Mouse (Mus musculus) MEL (cell line): ENCODE measurements around the gene Cdc42ep4. TPM values are rescaled to one million over a fixed set of nuclear protein-coding genes. Genes with fewer than 3 reads are reported as not detected.

Experiments used
- DNase-seq: peaks from one replicate; pipeline ENCODE4 v3.0.0; 2011; ENCODE audit warnings: low read depth, low spot score
- H3K27ac ChIP-seq: 2 replicates; pipeline ENCODE4 v1.5.1; 2012; ENCODE audit warnings: low read depth, mild to moderate bottlenecking, control low read depth, low read length, moderate library complexity; ENCODE audit not compliant: control insufficient read depth
- H3K27me3 ChIP-seq, 2 experiments: fragments of 150-350 bp in 1 of 2; sonication (generic) in 1 of 2; 2 replicates each; pipeline ENCODE4 v1.6.1; 2012; ENCODE audit warnings: low read length in 2 of 2, mild to moderate bottlenecking in 2 of 2, improper control_type of control experiment in 1 of 2, moderate library complexity in 1 of 2; ENCODE audit not compliant: insufficient read depth in 2 of 2, control insufficient read depth in 1 of 2
- H3K36me3 ChIP-seq, 2 experiments: 2 replicates each; pipeline ENCODE4 v1.6.1; 2012 to 2014; ENCODE audit warnings: low read length in 2 of 2, improper control_type of control experiment in 1 of 2, inconsistent platforms in 1 of 2, mild to moderate bottlenecking in 1 of 2; ENCODE audit not compliant: insufficient read depth in 2 of 2, control insufficient read depth in 1 of 2
- H3K4me1 ChIP-seq, 2 experiments: fragments of 150-350 bp in 1 of 2; sonication (generic) in 1 of 2; 2 replicates each; pipeline ENCODE4 v1.6.1; 2012; ENCODE audit warnings: low read length in 2 of 2, improper control_type of control experiment in 1 of 2, mild to moderate bottlenecking in 1 of 2; ENCODE audit not compliant: insufficient read depth in 2 of 2, control insufficient read depth in 1 of 2
- H3K4me3 ChIP-seq, 2 experiments: fragments of 150-350 bp in 1 of 2; sonication (generic) in 1 of 2; 2 replicates each; pipeline ENCODE4 v1.5.1; 2012; ENCODE audit warnings: low read depth in 2 of 2, low read length in 2 of 2, mild to moderate bottlenecking in 2 of 2, moderate library complexity in 2 of 2, control low read depth in 1 of 2, improper control_type of control experiment in 1 of 2; ENCODE audit not compliant: control insufficient read depth in 1 of 2, insufficient read depth in 1 of 2
- H3K79me2 ChIP-seq: 2 replicates; pipeline ENCODE4 v1.6.1; 2012; ENCODE audit warnings: mild to moderate bottlenecking, low read length, moderate library complexity; ENCODE audit not compliant: control insufficient read depth, poor library complexity, insufficient read depth
- H3K9ac ChIP-seq: 2 replicates; pipeline ENCODE4 v1.6.1; 2012; ENCODE audit warnings: low read depth, mild to moderate bottlenecking, control low read depth, low read length, moderate library complexity; ENCODE audit not compliant: control insufficient read depth, poor library complexity, severe bottlenecking
- H3K9me3 ChIP-seq: fragments of 150-350 bp; sonication (generic); replicated peaks from 2 replicates; pipeline ENCODE4 v1.6.1; 2012; ENCODE audit warnings: mild to moderate bottlenecking, low read length, improper control_type of control experiment, moderate library complexity; ENCODE audit not compliant: insufficient read depth
- CHD1 ChIP-seq: IDR thresholded peaks from 2 replicates; pipeline ENCODE4 v1.6.1; 2012; ENCODE audit warnings: low read depth, mild to moderate bottlenecking, inconsistent platforms, low read length, improper control_type of control experiment
- CTCF ChIP-seq, 3 experiments: IDR thresholded peaks in 2 of 3; conservative IDR thresholded peaks in 1 of 3; 2 replicates each; pipeline ENCODE4 v1.5.1; 2011 to 2012; ENCODE audit warnings: low read length in 3 of 3, low read depth in 2 of 3, mild to moderate bottlenecking in 2 of 3, improper control_type of control experiment in 1 of 3, inconsistent platforms in 1 of 3, mixed read lengths in 1 of 3, moderate library complexity in 1 of 3; ENCODE audit not compliant: control insufficient read depth in 1 of 3, insufficient read depth in 1 of 3, poor library complexity in 1 of 3, severe bottlenecking in 1 of 3
- ELF1 ChIP-seq: IDR thresholded peaks from 2 replicates; pipeline ENCODE4 v1.6.1; 2014; ENCODE audit warnings: low read depth, mild to moderate bottlenecking, inconsistent platforms, low read length, improper control_type of control experiment, moderate library complexity
- GABPA ChIP-seq: IDR thresholded peaks from 2 replicates; pipeline ENCODE4 v1.6.1; 2012; ENCODE audit warnings: low read depth, mild to moderate bottlenecking, inconsistent platforms, low read length, improper control_type of control experiment, moderate library complexity
- GATA1 ChIP-seq: IDR thresholded peaks from 2 replicates; pipeline ENCODE4 v1.6.1; 2011; ENCODE audit warnings: low read depth, low read length, improper control_type of control experiment
- JUND ChIP-seq: IDR thresholded peaks from 2 replicates; pipeline ENCODE4 v1.6.1; 2011; ENCODE audit warnings: low read depth, mild to moderate bottlenecking, improper control_type of control experiment, low read length
- KAT2A ChIP-seq: conservative IDR thresholded peaks from 2 replicates; pipeline ENCODE4 v1.6.1; 2012; ENCODE audit warnings: low read depth, low read length, improper control_type of control experiment, inconsistent platforms
- MAFK ChIP-seq: IDR thresholded peaks from 2 replicates; pipeline ENCODE4 v1.6.1; 2011; ENCODE audit warnings: low read depth, mild to moderate bottlenecking, low read length, improper control_type of control experiment, borderline replicate concordance
- MAZ ChIP-seq: IDR thresholded peaks from 2 replicates; pipeline ENCODE4 v1.6.1; 2012; ENCODE audit warnings: low read depth, mild to moderate bottlenecking, inconsistent platforms, low read length, improper control_type of control experiment
- MYB ChIP-seq: IDR thresholded peaks from 2 replicates; pipeline ENCODE4 v1.6.1; 2011; ENCODE audit warnings: mild to moderate bottlenecking, low read depth, low read length, improper control_type of control experiment
- NELFE ChIP-seq: IDR thresholded peaks from 2 replicates; pipeline ENCODE4 v1.6.1; 2011; ENCODE audit warnings: low read depth, low read length, improper control_type of control experiment
- POLR2AphosphoS2 ChIP-seq: IDR thresholded peaks from 2 replicates; pipeline ENCODE4 v1.6.1; 2011; ENCODE audit warnings: low read length, improper control_type of control experiment
- POLR2AphosphoS5 ChIP-seq: IDR thresholded peaks from 2 replicates; pipeline ENCODE4 v1.6.1; 2012; ENCODE audit warnings: low read depth, borderline replicate concordance, mild to moderate bottlenecking, inconsistent platforms, low read length, moderate library complexity, mixed read lengths
- TAL1 ChIP-seq: IDR thresholded peaks from 2 replicates; pipeline ENCODE4 v1.6.1; 2012; ENCODE audit warnings: mild to moderate bottlenecking, inconsistent platforms, low read length, moderate library complexity, mixed read lengths
- TBP ChIP-seq: IDR thresholded peaks from 2 replicates; pipeline ENCODE4 v1.8.0; 2011; ENCODE audit warnings: low read depth, low read length, improper control_type of control experiment
- TCF12 ChIP-seq: IDR thresholded peaks from 2 replicates; pipeline ENCODE4 v1.6.1; 2014; ENCODE audit warnings: low read depth, mild to moderate bottlenecking, inconsistent platforms, low read length, improper control_type of control experiment, moderate library complexity
- UBTF ChIP-seq: IDR thresholded peaks from 2 replicates; pipeline ENCODE4 v1.6.1; 2012; ENCODE audit warnings: low read depth, mild to moderate bottlenecking, inconsistent platforms, low read length, improper control_type of control experiment, moderate library complexity, borderline replicate concordance; ENCODE audit not compliant: insufficient read depth
- ZC3H11A ChIP-seq: IDR thresholded peaks from 2 replicates; pipeline ENCODE4 v1.6.1; 2012; ENCODE audit warnings: low read depth, mild to moderate bottlenecking, inconsistent platforms, low read length, improper control_type of control experiment
- polyA plus RNA-seq, 2 experiments: library from polyadenylated mRNA; stranded (reverse) in 1 of 2; unstranded in 1 of 2; fragments of >175 nt in 1 of 2; fragments of >200 nt in 1 of 2; gene quantifications; 2 replicates each; pipeline versions ENCODE4 v1.2.1 to v1.2.4; 2012; ENCODE audit warnings: low replicate concordance in 2 of 2, low read depth in 1 of 2; ENCODE audit not compliant: insufficient read length in 2 of 2, insufficient read depth in 1 of 2, missing spikeins in 1 of 2
- total RNA-seq: library from RNA; depleted of rRNA; stranded (reverse); fragments of 300-350 nt; gene quantifications from 2 replicates; pipeline ENCODE4 v1.2.3, GENCODE M21; 2012

Gene Cdc42ep4
- total and polyA plus RNA-seq, 3 experiments = 27.7 to 39.0 TPM; not detected in 1

DNA sequence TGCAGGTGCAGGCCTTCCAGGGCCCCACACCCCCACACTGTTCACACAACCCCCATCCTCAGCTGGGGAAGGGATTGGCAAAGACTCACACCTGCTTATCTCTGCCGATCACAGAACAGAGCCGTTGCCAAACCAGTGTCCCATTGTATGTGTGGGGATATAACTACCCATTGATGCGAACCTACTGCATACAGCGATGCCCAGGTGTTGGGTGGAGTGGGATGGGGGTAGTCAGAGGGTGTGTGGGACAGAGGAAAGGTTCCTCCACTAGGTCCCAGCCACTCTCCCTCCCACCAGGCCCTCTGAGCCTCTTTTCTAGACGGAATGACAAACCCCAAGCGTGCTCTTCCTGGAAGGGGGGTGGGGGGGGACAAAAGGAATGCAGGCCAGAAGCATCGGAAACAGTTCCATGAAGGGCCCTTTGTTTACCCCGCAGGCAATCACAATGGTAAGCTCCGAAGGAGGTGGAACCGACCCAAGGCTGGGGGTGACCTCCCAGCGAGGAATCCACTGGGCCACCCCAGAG is 41.9 kb downstream of the Cdc42ep4 start, which contains the start of gene Cpsf4l:
Gene Cpsf4l (minus strand): TSS at position 287 of the 526 bp plus-strand sequence.
- DNase-seq = no peak
- H3K27ac ChIP-seq = no peak within 1 kb of the TSS

DNA sequence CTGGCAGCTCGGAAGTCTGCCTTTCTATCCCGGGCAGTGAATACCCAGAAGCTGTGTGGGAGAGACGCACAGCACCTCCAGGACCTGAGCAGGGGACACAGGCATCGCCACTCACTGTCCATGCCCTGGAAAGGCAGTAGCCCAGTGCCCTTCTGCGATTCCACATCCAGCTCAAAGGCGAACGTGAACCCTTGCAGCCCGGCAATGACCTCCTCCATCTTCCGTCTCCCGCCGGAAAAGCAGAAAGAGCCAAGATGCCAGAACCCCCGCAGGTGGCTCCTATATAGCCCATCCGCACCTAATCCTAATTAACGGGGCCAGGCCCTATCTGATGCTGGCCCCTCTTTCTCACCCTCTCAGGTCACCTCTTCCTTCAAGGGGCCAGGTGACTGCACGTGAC is 42.4 kb downstream of the Cdc42ep4 start:
- H3K27me3 ChIP-seq = no peaks in the 10 kb centered on the region
- no peak overlapping the region for H3K27ac ChIP-seq
- H3K9me3 ChIP-seq = no peaks in the 10 kb centered on the region
- no peaks in the 10 kb centered on the region for H3K79me2 ChIP-seq
- no peak for DNase-seq
- no peak overlapping the region for H3K4me3 ChIP-seq
- H3K36me3 ChIP-seq = no peaks in the 10 kb centered on the region
- no peak for TF ChIP-seq MAFK
- no peak for TF ChIP-seq UBTF
- no peak for TF ChIP-seq MYB
- TF ChIP-seq NELFE = no peak
- no peak for TF ChIP-seq TCF12
- no peak for TF ChIP-seq MAZ
- no peak for TF ChIP-seq JUND
- TF ChIP-seq POLR2AphosphoS5 = no peak
- TF ChIP-seq TBP = no peak
- no peaks in the 10 kb centered on the region for H3K4me1 ChIP-seq
- no peak overlapping the region for H3K9ac ChIP-seq

More for the DNA sequence above, 41.9 kb downstream of the Cdc42ep4 start, which contains the start of gene Cpsf4l:
- no peaks in the 10 kb centered on the region for H3K36me3 ChIP-seq
- H3K9me3 ChIP-seq = no peaks in the 10 kb centered on the region
- TF ChIP-seq CHD1 (no peak), MAZ (no peak), GABPA (no peak), TAL1 (no peak), GATA1 (no peak), ZC3H11A (no peak)
- H3K27me3 ChIP-seq = no peaks in the 10 kb centered on the region
- no peaks in the 10 kb centered on the region for H3K4me1 ChIP-seq
- H3K9ac ChIP-seq = no peak within 1 kb of the TSS
- H3K4me3 ChIP-seq = no peak within 1 kb of the TSS
- H3K79me2 ChIP-seq = no peaks in the 10 kb centered on the region

DNA sequence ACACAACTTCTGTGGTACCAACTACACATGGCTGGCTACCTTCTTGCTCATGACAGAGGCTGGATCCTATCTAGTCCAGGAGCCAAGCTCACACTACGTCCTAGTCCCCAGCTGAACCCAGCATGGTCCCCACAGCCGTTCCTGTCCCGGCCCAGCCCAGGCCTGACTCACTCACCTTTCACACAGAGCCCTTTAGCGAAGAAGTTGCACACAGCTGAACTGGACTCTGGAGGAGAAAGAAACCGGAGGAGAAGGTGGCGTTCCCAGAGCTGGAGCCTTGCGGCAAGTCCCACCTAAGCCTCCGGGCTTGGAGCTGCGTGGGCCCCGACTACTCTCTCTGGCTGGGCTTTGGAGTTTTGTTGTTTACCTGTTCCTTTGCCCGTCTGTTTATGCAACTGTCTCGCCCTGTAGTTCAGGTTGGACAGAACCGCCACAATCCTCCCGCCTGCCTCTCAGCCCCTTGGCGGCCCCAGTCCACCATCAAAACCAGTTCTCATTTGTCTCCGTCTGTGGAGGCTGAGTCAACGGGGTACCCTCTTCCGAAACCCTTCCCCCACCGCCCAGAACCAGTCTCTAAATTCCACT is 43.0 kb downstream of the Cdc42ep4 start:
- H3K79me2 ChIP-seq = no peaks in the 10 kb centered on the region
- H3K4me1 ChIP-seq = no peaks in the 10 kb centered on the region
- no peak for TF ChIP-seq ZC3H11A
- no peak for TF ChIP-seq MAZ
- no peak for TF ChIP-seq CHD1
- no peak for TF ChIP-seq CTCF (IDR thresholded peaks at IDR 0.05 in 2 of 3, conservative IDR thresholded peaks at IDR 0.05 in 1 of 3; ENCODE audit: control insufficient read depth in 1 of 3, insufficient read depth in 1 of 3, low read depth in 2 of 3, low read length in 3 of 3, poor library complexity in 1 of 3, severe bottlenecking in 1 of 3)
- TF ChIP-seq ELF1 = no peak
- no peak for TF ChIP-seq TBP
- no peak for TF ChIP-seq KAT2A
- TF ChIP-seq POLR2AphosphoS5 = no peak
- TF ChIP-seq POLR2AphosphoS2 = no peak
- H3K9me3 ChIP-seq = no peaks in the 10 kb centered on the region
- no peak overlapping the region for H3K4me3 ChIP-seq
- DNase-seq = no peak
- H3K36me3 ChIP-seq = no peaks in the 10 kb centered on the region
- no peaks in the 10 kb centered on the region for H3K27me3 ChIP-seq
- H3K27ac ChIP-seq = no peak overlapping the region
- H3K9ac ChIP-seq = no peak overlapping the region
